Mouse (Mus musculus): ENCODE measurements around the gene Klhl8. TPM values are rescaled to one million over a fixed set of nuclear protein-coding genes. Genes with fewer than 3 reads are reported as not detected.
"Not testable (repeated sequence)": the region's sequence is repeated elsewhere in the genome, so short reads cannot be mapped to it uniquely, and the experiment has no call there.

The Klhl8 gene
- 10 to 100 TPM; 13.6 to 20.2 TPM for total RNA-seq (2021)
- long read RNA-seq, experiment 1, transcript Klhl8-201 (10 exons, 3,193 nt) = major isoform, 17 of 30 reads
- long read RNA-seq, experiment 1, partial matches to known transcripts = 2 of 30 reads
- long read RNA-seq, experiment 1, other reads (novel, unspliced or antisense) = 11 of 30 reads
- long read RNA-seq, experiment 2, transcript Klhl8-201 (10 exons, 3,193 nt) = major isoform, 51 of 118 reads
- long read RNA-seq, experiment 2, partial matches to known transcripts = 10 of 118 reads
- long read RNA-seq, experiment 2, other reads (novel, unspliced or antisense) = 57 of 118 reads

DNA sequence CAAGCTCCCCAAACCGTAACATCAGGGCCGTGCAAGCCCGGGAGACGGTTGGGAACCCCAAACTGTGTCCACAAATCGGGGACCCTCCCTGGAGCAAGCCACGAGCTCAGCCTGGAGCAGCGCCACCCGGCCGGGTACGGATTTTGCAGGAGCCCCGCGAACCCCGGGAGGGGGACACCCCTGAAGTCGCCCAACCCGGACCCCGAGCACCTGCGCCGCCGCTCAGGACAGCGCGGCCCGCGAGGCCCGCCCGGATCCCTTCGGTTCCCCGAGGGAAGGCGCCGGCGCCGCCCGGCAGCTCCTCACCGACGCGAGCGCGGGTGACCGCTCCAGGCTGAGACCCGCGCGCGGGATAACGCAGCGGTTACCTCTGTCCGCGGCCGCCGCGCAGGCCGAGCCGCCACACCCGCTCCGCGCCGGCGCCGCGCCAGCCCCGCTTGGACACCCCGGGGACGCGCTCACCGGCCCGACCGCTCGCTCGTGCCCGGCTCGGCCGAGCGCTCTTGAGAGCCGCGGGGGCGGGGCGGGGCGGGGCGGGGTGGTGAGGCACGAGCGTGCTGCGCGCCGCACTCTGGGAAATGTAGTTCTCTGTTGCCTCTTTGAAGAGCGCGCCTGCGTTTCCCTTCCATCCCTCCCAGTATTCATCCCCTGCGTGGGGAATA lies at the start of gene Klhl8:
Gene Klhl8 (minus strand): TSS at position 512 of the 662 bp plus-strand sequence.
- DNase-seq (ENCODE audit: low spot score in 2 of 2) = peak; percentile 89 to 90

DNA sequence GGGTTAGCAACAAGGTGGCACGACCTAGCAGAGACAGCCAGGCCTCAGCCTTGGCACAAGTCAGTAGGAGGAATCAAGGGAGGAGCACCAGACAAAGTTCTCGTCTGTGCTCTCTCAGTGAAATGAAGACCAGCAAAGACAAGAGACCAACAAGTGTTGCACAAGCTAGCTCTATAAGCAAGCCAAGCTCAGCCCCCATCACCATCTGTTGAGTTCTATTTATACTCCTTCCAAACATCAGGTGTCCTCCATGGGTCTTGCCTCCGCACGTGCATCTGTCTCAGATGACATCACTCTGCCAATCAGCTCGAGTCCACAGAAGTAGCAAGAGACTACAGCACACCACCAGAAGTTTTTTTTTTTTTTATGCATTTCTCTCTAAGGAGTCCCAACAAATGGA lies 43.6 kb upstream of the Klhl8 start:
- DNase-seq (ENCODE audit: low spot score in 2 of 2) = no peak

DNA sequence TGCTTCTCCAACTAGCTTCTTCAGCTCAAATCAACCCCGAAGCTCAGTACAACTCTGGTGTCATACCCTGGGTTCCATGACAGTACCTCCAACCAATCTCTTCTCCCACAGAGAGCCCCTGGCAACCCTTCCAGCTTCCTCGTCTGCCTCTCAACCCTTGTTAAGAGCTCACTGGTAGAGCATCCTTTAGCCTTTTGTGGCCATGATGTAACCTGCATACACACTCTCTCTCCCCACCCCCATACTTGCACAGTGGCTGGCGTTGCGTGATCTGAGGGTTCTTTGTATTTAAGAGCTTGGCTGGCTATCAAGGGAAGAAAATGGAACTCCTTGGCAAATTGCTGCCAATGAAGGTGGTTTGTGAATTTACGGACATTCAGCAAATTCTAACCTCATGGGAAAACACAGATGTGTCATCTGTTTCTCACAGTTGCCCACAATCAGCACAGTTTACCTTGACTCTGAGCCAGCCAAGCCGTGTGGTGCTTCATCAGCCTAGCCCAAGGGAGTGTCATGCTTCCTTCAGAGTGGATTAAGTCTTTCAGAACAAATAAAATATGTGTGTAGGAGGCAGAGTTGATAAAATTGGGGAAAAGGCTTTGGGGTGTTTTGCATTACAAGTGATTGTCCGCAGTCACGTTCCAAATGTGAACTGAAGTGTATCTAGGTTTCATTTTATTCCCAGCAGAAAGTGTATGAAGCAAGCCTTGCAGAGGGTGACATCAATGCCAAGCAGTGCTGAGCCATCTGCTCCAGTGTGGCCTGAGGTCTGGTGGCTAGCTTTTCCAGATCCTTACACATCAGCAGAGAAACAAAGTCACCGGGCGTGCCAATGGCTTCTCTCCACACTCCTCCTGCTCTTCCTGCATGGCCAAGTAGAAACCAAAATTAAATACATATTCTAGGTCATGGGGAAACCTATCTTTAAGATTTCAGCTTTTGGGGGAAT lies 42.4 kb upstream of the Klhl8 start:
- no peak for DNase-seq (ENCODE audit: low spot score in 2 of 2)

DNA sequence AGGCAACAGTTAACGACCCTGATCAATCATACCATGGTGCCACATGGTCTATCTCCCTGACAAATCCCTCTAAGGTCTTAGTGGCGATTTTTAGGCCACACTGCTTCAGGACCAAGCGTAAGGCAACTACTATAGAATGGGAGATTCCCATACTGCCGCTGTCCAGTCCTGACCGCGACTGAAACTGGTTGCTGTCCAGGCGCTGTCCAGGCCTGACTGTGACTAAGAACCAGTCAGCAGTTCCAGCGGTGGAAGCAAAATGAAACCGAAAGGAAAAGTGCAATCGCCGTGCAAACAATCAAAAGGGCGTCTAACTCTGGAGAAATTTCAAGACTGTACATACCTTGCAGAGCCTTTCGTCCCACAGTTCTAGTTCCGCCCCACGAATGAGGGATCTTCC lies 39.1 kb upstream of the Klhl8 start:
- DNase-seq (ENCODE audit: low spot score in 2 of 2) = not testable (repeated sequence)

DNA sequence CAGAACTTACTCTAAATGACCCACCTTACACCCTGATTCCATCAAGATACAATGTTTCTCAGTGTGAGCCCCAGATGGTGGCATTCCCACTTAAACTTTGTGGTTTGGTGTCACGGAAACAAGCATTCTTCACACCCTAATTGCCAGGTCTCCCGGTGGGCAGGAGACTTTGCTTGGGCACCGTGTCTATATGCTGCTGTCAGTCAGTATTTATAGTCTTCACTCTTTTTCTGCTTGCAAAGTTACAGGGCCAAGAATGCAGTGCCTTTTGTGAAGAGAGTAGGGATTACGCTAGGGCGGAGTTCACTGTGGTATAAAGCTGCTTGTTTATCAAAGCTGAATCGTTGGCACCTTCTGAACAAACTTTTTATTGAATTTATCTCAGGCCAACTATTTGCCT lies 32.1 kb upstream of the Klhl8 start:
- no peak for DNase-seq (ENCODE audit: low spot score in 2 of 2)

DNA sequence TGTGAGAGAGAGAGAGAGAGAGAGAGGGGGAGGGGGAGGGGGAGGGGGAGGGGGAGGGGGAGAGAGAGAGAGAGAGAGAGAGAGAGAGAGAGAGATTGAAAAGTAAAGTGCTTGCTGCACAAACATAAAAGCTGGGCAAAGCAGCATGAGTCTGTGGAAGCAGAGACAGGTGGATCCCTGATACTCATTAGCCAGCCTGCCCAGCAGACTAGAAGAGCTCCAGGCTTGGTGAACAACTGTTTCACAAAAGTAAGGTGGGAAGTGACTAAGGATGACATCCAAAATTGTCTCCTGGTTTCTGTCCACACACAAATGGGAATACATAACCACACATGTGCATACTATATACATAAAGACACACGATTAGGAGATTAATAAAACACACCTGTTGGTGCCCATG lies 28.8 kb upstream of the Klhl8 start:
- DNase-seq (ENCODE audit: low spot score in 2 of 2) = no peak

DNA sequence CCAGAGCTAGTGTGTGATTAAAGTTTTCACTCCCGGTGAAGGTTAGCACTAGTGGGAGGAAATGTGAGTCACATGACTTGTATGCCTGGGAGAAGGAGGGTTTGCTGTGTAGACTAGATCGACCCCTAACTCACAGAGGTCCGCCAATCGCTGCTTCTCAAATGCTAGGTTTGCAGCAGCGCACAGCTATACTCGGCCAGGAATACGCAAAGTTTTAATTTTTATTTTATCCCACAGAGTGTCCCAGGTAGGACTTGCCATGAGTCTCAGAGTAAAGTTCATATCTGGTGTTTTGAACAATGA lies 28.2 kb upstream of the Klhl8 start:
- no peak for DNase-seq (ENCODE audit: low spot score in 2 of 2)

DNA sequence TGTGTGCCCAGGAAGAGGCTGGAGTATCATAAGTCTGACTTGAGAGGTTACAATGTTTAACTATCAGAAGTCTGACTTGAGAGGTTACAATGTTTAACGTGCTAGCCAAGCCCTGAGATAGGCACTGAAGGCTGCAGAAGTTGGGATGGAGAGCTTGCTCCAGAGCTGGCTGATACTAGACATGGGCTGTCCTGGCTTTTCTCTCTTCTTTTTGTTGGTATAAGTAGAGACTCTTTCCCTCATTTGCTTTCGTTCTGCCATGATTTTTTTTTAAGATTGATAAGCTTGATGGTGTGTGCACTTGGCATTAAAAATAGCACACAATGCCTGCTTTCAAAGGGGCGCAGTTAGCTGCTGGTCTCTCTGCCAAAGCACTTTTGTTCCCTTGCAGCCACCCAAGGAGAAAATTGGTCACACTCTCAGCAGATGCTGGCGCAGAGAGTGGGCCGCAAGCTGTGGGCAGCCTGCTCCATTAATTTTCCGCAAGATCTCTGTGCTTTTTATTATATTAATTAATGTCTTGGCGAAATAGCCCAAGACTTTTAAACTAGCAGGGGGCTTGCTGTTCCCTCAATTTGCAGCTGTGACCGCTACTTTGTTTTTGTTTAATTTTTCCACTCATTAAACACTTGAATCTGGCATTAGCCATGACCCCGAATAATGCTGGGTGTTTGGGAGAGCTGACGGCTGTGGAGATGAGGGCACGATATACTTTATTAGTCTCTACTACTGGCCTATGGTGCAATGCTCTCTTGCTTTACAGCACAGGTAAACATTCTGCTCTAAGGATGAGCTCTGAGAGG lies 27.7 kb upstream of the Klhl8 start:
- no peak for DNase-seq (ENCODE audit: low spot score in 2 of 2)

DNA sequence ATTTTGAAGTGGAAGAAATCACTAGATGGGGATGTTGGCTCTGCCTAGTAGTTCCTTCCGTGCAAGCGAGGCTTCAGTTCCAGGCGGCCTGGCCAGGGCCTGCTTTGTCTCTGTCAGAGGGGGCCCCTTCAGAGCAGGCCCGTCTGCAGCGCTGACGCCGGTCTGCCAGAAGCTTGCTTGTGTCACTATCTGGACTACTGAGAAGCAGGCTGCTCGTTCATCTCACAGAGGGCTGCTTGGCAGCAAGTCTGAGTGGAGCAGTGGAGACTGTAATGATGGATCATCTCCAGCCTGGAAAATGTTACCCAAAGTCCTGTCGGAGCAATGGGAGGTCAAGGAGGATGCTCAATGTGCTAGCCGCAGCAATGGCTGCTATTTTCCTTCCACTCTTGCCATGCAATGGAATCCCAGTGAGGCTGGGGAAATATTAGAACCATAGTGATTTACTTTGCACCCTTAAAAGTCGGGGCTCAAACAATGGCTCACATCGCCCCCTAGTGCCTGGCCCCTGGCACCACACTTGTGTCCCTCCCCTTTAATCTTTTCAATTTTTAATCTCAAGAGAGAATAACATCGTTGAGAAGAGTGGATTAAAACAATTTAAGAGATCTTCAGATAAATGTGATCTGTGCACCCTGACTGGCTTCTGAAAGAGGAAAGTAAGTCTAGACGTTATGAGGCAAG lies 26.0 kb upstream of the Klhl8 start:
- DNase-seq (ENCODE audit: low spot score in 2 of 2) = peak; percentile 14 to 34

DNA sequence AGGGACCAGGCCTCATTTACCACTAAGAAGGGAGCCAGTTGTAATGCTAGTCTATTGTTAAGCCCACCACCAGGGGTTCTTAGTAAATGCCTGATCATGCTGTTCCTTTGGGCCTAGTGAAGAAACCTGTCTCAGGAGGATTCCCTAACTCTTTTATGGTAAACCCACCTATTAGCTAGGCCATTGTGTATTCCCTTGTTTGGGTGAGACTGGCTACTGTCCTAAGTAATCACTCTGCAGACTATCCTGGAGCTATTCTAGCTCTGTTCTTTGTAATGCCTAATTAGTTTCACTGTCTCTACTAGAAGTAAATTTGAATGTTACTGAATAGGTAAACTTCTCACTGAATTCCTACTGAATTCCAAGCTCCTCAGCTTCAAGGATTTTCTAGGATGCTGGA lies 20.9 kb upstream of the Klhl8 start:
- DNase-seq (ENCODE audit: low spot score in 2 of 2) = not testable (repeated sequence)

DNA sequence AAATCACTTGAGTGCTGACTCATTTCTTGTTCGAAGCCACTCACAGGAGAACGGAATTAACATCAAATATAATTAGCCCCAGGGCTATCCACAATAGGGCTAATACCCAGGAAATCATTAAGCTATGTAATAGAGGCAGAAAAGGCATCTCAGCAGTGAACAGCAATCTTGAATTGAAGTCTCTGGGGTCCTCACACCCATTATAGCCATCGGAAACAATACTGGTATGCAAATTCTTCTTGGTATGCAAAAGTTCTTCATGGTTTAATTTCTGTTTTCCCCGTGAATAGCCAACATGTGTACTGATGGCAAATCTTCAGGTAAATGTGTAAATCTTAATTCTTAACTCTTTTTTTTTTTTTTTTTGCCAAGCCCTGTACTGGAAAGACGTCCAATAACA lies 19.5 kb upstream of the Klhl8 start:
- DNase-seq (ENCODE audit: low spot score in 2 of 2) = no peak

DNA sequence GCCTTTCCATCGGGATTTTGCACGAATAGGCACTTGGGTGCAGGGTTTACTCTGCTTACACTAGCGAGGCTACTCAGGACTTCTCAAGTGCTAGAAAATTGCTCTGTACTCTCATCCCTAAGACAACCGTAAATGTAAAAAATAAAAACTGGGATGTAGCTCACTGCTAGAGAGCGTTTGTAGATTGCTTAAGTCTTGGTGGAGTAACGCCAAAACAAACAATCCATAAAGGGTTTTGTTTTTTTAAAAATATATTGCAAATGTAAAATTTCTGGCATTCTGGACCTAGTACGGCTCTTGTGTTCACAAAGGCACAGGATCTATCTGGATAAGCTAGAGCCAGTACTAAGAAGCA lies 17.1 kb upstream of the Klhl8 start:
- no peak for DNase-seq (ENCODE audit: low spot score in 2 of 2)

DNA sequence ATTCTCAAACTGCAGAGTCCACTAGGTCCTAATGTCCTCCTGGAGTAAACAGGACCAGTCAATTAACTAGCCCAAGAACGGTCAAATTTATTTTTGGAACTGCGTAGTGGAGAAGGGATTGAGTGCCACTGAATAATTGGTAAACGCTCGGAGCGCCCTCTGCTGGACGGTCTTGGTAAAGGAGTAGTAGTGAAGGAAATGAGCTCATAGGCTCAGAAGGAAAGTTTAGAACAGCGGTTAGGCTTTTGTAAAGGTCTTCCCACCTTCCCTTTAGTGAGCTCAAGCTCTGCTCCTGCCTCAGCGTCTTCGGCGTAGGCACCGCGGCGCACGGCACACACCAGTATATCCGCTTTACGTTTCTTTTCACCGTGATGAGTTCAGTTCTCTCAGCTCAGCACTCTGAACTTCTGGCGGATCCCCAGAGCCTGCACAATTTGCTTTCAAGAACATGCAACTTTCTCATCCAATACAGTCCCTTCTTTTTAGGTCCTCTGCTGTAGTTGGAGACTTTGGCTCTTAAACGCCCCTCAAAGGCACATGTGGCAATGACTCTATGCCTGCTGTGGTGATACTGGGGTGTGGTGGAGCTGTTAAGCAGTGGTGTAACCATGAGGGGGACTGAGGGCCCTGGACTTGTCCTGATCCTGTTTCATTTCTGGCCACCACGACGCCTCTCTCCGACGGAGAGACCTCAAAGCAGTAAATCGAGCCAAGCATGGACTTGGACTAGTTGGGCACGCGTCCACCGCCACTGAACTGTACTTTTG lies 16.6 kb upstream of the Klhl8 start:
- peak; percentile 94 to 95 for DNase-seq (ENCODE audit: low spot score in 2 of 2)

DNA sequence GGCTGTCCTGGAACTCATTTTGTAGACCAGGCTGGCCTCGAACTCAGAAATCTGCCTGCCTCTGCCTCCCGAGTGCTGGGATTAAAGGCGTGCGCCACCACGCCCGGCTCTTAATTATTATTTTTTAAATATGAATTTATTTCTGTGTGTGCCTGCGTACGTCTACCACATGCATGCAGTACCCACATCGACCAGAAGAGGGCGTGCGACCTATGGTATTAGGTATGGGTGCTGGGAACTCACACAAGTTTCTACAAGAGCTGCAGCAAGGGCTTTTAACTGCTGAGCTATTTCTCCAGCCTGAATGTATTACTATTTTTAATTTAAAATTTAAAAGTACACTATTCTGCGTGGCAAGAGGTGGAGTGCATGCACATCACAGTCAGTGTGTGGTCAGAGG lies 15.3 kb upstream of the Klhl8 start:
- DNase-seq (ENCODE audit: low spot score in 2 of 2) = no peak

DNA sequence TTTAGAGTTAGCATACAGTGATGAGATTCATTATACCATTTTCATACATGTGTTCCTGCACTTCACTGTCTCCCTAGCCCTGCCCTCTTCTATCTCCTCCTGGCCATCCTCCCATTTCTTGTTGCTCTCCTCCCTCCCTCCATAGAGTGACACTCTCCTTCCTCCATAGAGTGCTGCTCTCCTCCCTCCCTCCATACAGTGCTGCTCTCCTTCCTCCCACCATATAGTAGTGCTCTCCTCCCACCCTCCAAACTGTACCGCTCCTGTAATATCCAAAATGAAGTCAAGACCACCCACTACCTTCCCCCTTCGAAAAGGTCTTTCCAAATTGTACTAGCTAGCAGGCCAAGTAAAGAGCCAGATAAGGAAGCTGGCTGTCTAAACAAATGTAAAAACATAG lies 12.7 kb upstream of the Klhl8 start:
- no peak for DNase-seq (ENCODE audit: low spot score in 2 of 2)

DNA sequence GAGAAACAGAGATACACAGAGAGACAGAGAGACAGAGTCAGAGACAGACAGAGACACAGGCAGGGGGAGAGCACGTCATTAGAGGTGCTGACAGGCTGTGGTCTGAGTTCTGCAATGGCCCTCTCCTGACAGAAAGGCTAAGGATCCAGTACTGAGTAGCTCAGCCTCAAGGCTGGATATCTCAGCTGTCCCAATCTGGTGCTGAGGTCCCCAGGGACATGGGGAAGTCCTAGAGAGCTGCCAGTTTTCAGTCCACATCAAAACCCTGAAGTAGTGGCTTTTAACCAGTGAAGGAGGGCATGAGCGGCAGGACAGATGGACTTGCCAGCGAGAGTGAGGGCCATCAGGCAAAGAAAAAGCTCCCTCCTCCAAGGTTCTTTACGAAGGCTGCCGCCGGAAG lies 12.0 kb upstream of the Klhl8 start:
- DNase-seq (ENCODE audit: low spot score in 2 of 2) = no peak

DNA sequence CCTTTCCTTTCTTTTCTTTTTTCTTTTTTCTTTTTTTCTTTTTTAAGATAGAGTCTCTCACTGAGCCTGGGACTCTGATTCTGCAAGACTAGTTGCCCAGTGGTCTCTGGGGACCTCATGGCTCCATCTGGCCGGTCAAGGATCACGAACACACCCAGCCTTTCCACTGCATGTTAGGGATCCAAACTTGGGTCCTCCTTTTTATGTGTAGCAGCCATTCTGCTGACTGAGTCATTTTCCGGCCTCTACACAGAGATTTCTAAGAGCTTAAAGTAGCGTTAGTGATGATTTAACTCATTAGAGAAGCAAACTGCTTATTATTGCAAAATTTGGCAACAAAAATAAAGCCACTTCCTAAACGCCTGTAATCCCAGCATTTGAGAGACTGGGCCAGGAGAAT lies 11.4 kb upstream of the Klhl8 start:
- DNase-seq (ENCODE audit: low spot score in 2 of 2) = no peak

DNA sequence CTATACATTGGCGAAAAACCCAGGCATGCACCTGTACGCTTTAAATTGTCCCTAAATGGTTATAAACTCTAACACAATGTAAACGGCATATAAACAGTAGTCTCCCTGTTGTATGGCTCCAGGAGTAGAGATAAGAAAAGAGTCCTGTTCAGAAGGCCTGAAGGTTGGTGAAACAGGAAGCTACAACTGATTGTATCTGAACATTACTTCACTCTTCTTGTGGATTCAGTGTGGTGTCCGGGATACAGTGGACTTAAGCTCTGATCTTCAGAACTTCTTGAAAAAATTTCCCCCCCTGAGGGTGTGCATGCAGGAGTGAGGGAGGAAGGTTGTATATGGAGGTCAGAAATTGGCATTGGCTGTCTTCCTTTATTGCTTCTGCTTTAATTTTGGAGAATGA lies 8.4 kb upstream of the Klhl8 start:
- DNase-seq (ENCODE audit: low spot score in 2 of 2) = no peak

DNA sequence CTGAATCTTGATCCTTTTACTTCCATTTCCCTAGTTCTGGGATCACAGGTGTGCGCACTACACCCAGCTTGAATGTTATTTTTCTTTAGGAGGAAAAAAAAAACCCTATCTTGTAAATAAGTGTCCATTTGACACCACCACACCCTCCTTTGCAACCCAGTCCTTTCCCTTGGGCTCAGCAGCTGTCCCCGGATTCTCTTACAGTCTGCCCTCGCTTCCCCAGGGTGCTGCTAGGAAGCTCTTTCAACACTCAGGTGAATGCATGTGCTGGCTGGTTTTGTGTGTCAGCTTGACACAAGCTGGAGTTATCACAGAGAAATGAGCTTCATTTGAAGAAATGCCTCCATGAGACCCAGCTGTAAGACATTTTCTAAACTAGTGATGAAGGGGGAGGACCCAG lies 7.2 kb upstream of the Klhl8 start:
- no peak for DNase-seq (ENCODE audit: low spot score in 2 of 2)

DNA sequence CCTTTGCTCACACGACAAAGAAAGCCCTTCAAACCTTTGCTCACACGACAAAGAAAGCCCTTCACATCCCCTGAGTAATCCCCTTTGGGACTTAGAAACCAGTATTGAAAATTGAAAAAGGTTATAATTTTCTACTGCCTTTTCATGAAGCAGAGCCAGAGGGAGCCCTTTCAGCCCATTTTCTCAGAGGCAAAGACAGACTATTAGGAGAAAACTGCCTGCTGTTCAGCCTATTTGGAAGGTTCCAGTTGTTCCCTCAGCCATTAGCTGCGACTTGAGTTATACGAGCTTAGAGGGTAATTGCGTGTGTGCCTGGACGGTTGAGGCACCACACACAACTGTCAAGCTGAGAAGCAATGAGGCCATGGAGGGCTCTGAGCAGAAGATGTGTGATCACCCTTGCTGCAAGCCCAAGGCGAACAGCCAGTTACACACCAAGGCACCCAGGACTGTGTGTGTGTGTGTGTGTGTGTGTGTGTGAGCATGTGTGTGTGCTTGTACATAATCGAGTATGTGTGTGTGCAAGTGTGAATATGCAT lies 6.4 kb upstream of the Klhl8 start:
- DNase-seq (ENCODE audit: low spot score in 2 of 2) = no peak

All from adrenal gland, adult 18-20 months (tissue).